Mouse (Mus musculus) G1E (cell line): ENCODE measurements around the gene Osm.

Source experiments
- CTCF ChIP-seq: IDR thresholded peaks from 2 replicates; pipeline ENCODE4 v1.5.1; 2012; ENCODE audit warnings: low read depth, low read length, inconsistent platforms, mixed read lengths
- GATA1 ChIP-seq: IDR thresholded peaks from 2 replicates; pipeline ENCODE4 v1.6.1; 2012; ENCODE audit warnings: borderline replicate concordance, low read length, inconsistent platforms, mixed read lengths
- GATA2 ChIP-seq: IDR thresholded peaks from 2 replicates; pipeline ENCODE4 v1.6.1; 2012; ENCODE audit warnings: low read depth, low read length, inconsistent platforms, borderline replicate concordance
- POLR2AphosphoS5 ChIP-seq: IDR thresholded peaks from 2 replicates; pipeline ENCODE4 v1.6.1; 2012; ENCODE audit warnings: low read depth, low read length, inconsistent platforms; ENCODE audit not compliant: insufficient replicate concordance
- TAL1 ChIP-seq: conservative IDR thresholded peaks from 2 replicates; pipeline ENCODE4 v1.6.1; 2012; ENCODE audit warnings: low read depth, low read length, inconsistent platforms, mixed read lengths

GRCm38 (mm10) chr11:4261188-4261494, 24.9 kb downstream of the Osm start:
- TF ChIP-seq CTCF (peak; percentile 62), POLR2AphosphoS5 (no peak), GATA2 (no peak), TAL1 (no peak), GATA1 (no peak)
